Mouse (Mus musculus): ENCODE results near the gene Ankrd2. TPM values are rescaled to one million over a fixed set of nuclear protein-coding genes. Genes with fewer than 3 reads are reported as not detected.

Ankrd2 gene
- polyA plus RNA-seq, 2 experiments = 0.08 TPM; not detected in 1

GRCm38 (mm10) chr19:42061443-42061842 lies 25.6 kb downstream of the Ankrd2 start:
- no peak overlapping the region for H3K4me2 ChIP-seq (ENCODE audit: low read depth)
- no peaks in the 10 kb centered on the region for H3K27me3 ChIP-seq (ENCODE audit: control insufficient read depth, insufficient read depth, low read length)
- H3K4me1 ChIP-seq (replicated peaks; ENCODE audit: control insufficient read depth in 2 of 2, insufficient read depth in 2 of 2, low read length in 1 of 2) = no peaks in the 10 kb centered on the region
- TF ChIP-seq CTCF (IDR thresholded peaks at IDR 0.05; ENCODE audit: low read depth) (no peak), EP300 (IDR thresholded peaks at IDR 0.05; ENCODE audit: low read depth) (no peak)
- peak; percentile 50; the same call in 1 of the 2 replicates for ATAC-seq (ENCODE audit: insufficient read depth)
- WGBS (ENCODE audit: insufficient replicate concordance) = 71% methylated on average over 7 of the region's 7 CpGs
- DNase-seq (ENCODE audit: low read depth in 3 of 3, low spot score in 3 of 3) = no peak
- H3K9me3 ChIP-seq (ENCODE audit: control insufficient read depth, low read length) = no peaks in the 10 kb centered on the region
- no peak overlapping the region for H3K27ac ChIP-seq
- H3K36me3 ChIP-seq (replicated peaks; ENCODE audit: control insufficient read depth, insufficient read depth, low read depth) = no peaks in the 10 kb centered on the region
- no peak overlapping the region for H3K4me3 ChIP-seq (ENCODE audit: insufficient read depth in 1 of 2, low read depth in 2 of 2, low read length in 2 of 2)
- H3K9ac ChIP-seq (replicated peaks) = no peak overlapping the region

GRCm38 (mm10) chr19:42068441-42069240 lies 32.8 kb downstream of the Ankrd2 start:
- TF ChIP-seq CTCF (IDR thresholded peaks at IDR 0.05; ENCODE audit: low read depth) = no peak
- H3K9ac ChIP-seq (replicated peaks) = no peak overlapping the region
- H3K27ac ChIP-seq = no peak overlapping the region
- no peaks in the 10 kb centered on the region for H3K9me3 ChIP-seq (ENCODE audit: control insufficient read depth, low read length)
- peaks cover 0 to 6% of the 10 kb centered on the region in 2 experiments; a peak in 2 of 4 replicates for H3K4me1 ChIP-seq (replicated peaks; ENCODE audit: control insufficient read depth in 2 of 2, insufficient read depth in 2 of 2, low read length in 1 of 2)
- ATAC-seq (ENCODE audit: insufficient read depth) (no peak), DNase-seq (ENCODE audit: low read depth in 3 of 3, low spot score in 3 of 3) (no peak)
- H3K27me3 ChIP-seq (ENCODE audit: control insufficient read depth, insufficient read depth, low read length) = no peaks in the 10 kb centered on the region
- H3K4me2 ChIP-seq (ENCODE audit: low read depth) = no peak overlapping the region
- 56% methylated on average over 11 of the region's 11 CpGs for WGBS (ENCODE audit: insufficient replicate concordance)
- no peak overlapping the region for H3K4me3 ChIP-seq (ENCODE audit: insufficient read depth in 1 of 2, low read depth in 2 of 2, low read length in 2 of 2)
- H3K36me3 ChIP-seq (replicated peaks; ENCODE audit: control insufficient read depth, insufficient read depth, low read depth) = no peaks in the 10 kb centered on the region

GRCm38 (mm10) chr19:42069241-42069525 lies 33.4 kb downstream of the Ankrd2 start:
- no peak overlapping the region for H3K4me3 ChIP-seq (ENCODE audit: insufficient read depth in 1 of 2, low read depth in 2 of 2, low read length in 2 of 2)

GRCm38 (mm10) chr19:42071221-42071620 lies 35.4 kb downstream of the Ankrd2 start:
- Histone ChIP-seq H3K4me1 (replicated peaks; ENCODE audit: control insufficient read depth in 2 of 2, insufficient read depth in 2 of 2, low read length in 1 of 2) (peaks cover 0 to 6% of the 10 kb centered on the region in 2 experiments; a peak in 2 of 4 replicates), H3K4me2 (ENCODE audit: low read depth) (no peak overlapping the region), H3K27ac (no peak overlapping the region), H3K9me3 (ENCODE audit: control insufficient read depth, low read length) (no peaks in the 10 kb centered on the region), H3K27me3 (ENCODE audit: control insufficient read depth, insufficient read depth, low read length) (no peaks in the 10 kb centered on the region), H3K9ac (replicated peaks) (no peak overlapping the region), H3K36me3 (replicated peaks; ENCODE audit: control insufficient read depth, insufficient read depth, low read depth) (no peaks in the 10 kb centered on the region), H3K4me3 (ENCODE audit: insufficient read depth in 1 of 2, low read depth in 2 of 2, low read length in 2 of 2) (no peak overlapping the region)
- ATAC-seq (ENCODE audit: insufficient read depth) (no peak), DNase-seq (ENCODE audit: low read depth in 3 of 3, low spot score in 3 of 3) (no peak)
- TF ChIP-seq CTCF (IDR thresholded peaks at IDR 0.05; ENCODE audit: low read depth) (no peak; the same call in 1 of the 2 replicates), EP300 (IDR thresholded peaks at IDR 0.05; ENCODE audit: low read depth) (no peak)
- WGBS (ENCODE audit: insufficient replicate concordance) = 66% methylated on average over 7 of the region's 7 CpGs

More at GRCm38 (mm10) chr19:42069241-42069525, 33.4 kb downstream of the Ankrd2 start:
- 65% methylated on average over 6 of the region's 6 CpGs for WGBS (ENCODE audit: insufficient replicate concordance)
- Histone ChIP-seq H3K4me1 (replicated peaks; ENCODE audit: control insufficient read depth in 2 of 2, insufficient read depth in 2 of 2, low read length in 1 of 2) (peaks cover 0 to 6% of the 10 kb centered on the region in 2 experiments; a peak in 2 of 4 replicates), H3K9ac (replicated peaks) (no peak overlapping the region), H3K9me3 (ENCODE audit: control insufficient read depth, low read length) (no peaks in the 10 kb centered on the region), H3K36me3 (replicated peaks; ENCODE audit: control insufficient read depth, insufficient read depth, low read depth) (no peaks in the 10 kb centered on the region), H3K27me3 (ENCODE audit: control insufficient read depth, insufficient read depth, low read length) (no peaks in the 10 kb centered on the region), H3K4me2 (ENCODE audit: low read depth) (no peak overlapping the region), H3K27ac (no peak overlapping the region)
- DNase-seq (ENCODE audit: low read depth in 3 of 3, low spot score in 3 of 3) = no peak
- ATAC-seq (ENCODE audit: insufficient read depth) = no peak
- TF ChIP-seq CTCF (IDR thresholded peaks at IDR 0.05; ENCODE audit: low read depth) (peak; percentile 19; the same call in 1 of the 2 replicates), EP300 (IDR thresholded peaks at IDR 0.05; ENCODE audit: low read depth) (no peak)

GRCm38 (mm10) chr19:42071886-42072608 lies 36.2 kb downstream of the Ankrd2 start:
- no peak for TF ChIP-seq CTCF (IDR thresholded peaks at IDR 0.05; ENCODE audit: low read depth)
- no peak for TF ChIP-seq EP300 (IDR thresholded peaks at IDR 0.05; ENCODE audit: low read depth)
- no peak overlapping the region for H3K4me2 ChIP-seq (ENCODE audit: low read depth)
- WGBS (ENCODE audit: insufficient replicate concordance) = 52% methylated on average over 15 of the region's 15 CpGs
- H3K9me3 ChIP-seq (ENCODE audit: control insufficient read depth, low read length) = no peaks in the 10 kb centered on the region
- peak overlapping the region; percentile 46 for H3K27ac ChIP-seq
- no peaks in the 10 kb centered on the region for H3K36me3 ChIP-seq (replicated peaks; ENCODE audit: control insufficient read depth, insufficient read depth, low read depth)
- peaks cover 0 to 6% of the 10 kb centered on the region in 2 experiments; a peak in 2 of 4 replicates for H3K4me1 ChIP-seq (replicated peaks; ENCODE audit: control insufficient read depth in 2 of 2, insufficient read depth in 2 of 2, low read length in 1 of 2)
- DNase-seq (ENCODE audit: low read depth in 3 of 3, low spot score in 3 of 3) = no peak
- ATAC-seq (ENCODE audit: insufficient read depth) = peak; percentile 70; the same call in 1 of the 2 replicates
- no peaks in the 10 kb centered on the region for H3K27me3 ChIP-seq (ENCODE audit: control insufficient read depth, insufficient read depth, low read length)
- no peak overlapping the region for H3K4me3 ChIP-seq (ENCODE audit: insufficient read depth in 1 of 2, low read depth in 2 of 2, low read length in 2 of 2)
- no peak overlapping the region for H3K9ac ChIP-seq (replicated peaks)
